Mouse (Mus musculus): ENCODE results near the gene Pm20d1. TPM values are rescaled to one million over a fixed set of nuclear protein-coding genes. Genes with fewer than 3 reads are reported as not detected.
A peak's percentile ranks its signal among the peaks of the same experiment; 100 is the strongest.
"Not testable (repeated sequence)": the region's sequence is repeated elsewhere in the genome, so short reads cannot be mapped to it uniquely, and the experiment has no call there.

The Pm20d1 gene
- polyA plus RNA-seq, 1 experiment from 2014 or later: 1.3 TPM

- not testable (repeated sequence) for H3K36me3 ChIP-seq (ENCODE audit: control insufficient read depth, insufficient read depth, low read length); ATAC-seq (replicated peaks; ENCODE audit: insufficient number of reproducible peaks, low FRiP score, low TSS enrichment); H3K27ac ChIP-seq (ENCODE audit: low read depth, low read length); H3K4me2 ChIP-seq; H3K4me3 ChIP-seq (ENCODE audit: low read depth, low read length); H3K9ac ChIP-seq (ENCODE audit: low read depth, low read length); H3K27me3 ChIP-seq (ENCODE audit: control insufficient read depth, insufficient read depth, low read length); H3K4me1 ChIP-seq (ENCODE audit: control insufficient read depth, insufficient read depth, low read length); H3K9me3 ChIP-seq (replicated peaks; ENCODE audit: control insufficient read depth, low read length)
- WGBS (ENCODE audit: insufficient replicate concordance): 67% methylated on average over 8 of the region's 9 CpGs
Measured at GRCm38 (mm10) chr1:131820353-131820752, 23.2 kb downstream of the Pm20d1 start.

GRCm38 (mm10) chr1:131820887-131821328, 23.7 kb downstream of the Pm20d1 start:
- 83% methylated on average over 10 of the region's 10 CpGs for WGBS (ENCODE audit: insufficient replicate concordance)
- no peak for ATAC-seq (replicated peaks; ENCODE audit: insufficient number of reproducible peaks, low FRiP score, low TSS enrichment)
- Histone ChIP-seq H3K4me2 (no peak overlapping the region), H3K36me3 (ENCODE audit: control insufficient read depth, insufficient read depth, low read length) (no peaks in the 10 kb centered on the region), H3K9me3 (replicated peaks; ENCODE audit: control insufficient read depth, low read length) (no peaks in the 10 kb centered on the region), H3K27ac (ENCODE audit: low read depth, low read length) (no peak overlapping the region), H3K4me1 (ENCODE audit: control insufficient read depth, insufficient read depth, low read length) (no peaks in the 10 kb centered on the region), H3K4me3 (ENCODE audit: low read depth, low read length) (no peak overlapping the region), H3K9ac (ENCODE audit: low read depth, low read length) (no peak overlapping the region), H3K27me3 (ENCODE audit: control insufficient read depth, insufficient read depth, low read length) (peaks cover 4% of the 10 kb centered on the region; the same call in 1 of the 2 replicates)

DNA sequence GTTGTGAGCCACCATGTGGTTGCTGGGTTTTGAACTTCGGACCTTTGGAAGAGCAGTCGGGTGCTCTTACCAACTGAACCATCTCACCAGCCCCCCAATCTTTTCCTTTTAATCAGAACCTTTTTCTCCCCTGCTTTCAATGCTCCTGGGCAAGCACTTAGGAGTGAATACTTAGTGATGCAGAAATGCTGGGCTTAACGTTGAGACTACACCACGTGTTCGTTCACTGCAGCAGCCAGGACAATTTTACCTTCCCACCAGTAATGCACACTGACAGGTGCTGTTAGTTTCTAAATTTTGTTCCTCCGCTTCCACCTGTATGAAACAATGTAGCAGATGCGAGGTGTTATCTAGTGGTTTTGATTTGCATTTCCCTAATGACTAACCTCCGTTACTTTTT, 25.1 kb downstream of the Pm20d1 start:
- Histone ChIP-seq H3K27me3 (ENCODE audit: control insufficient read depth, insufficient read depth, low read length) (no peaks in the 10 kb centered on the region), H3K9ac (ENCODE audit: low read depth, low read length) (no peak overlapping the region), H3K27ac (ENCODE audit: low read depth, low read length) (no peak overlapping the region), H3K4me2 (no peak overlapping the region), H3K4me1 (ENCODE audit: control insufficient read depth, insufficient read depth, low read length) (peaks cover 3% of the 10 kb centered on the region; the same call in 1 of the 2 replicates), H3K9me3 (replicated peaks; ENCODE audit: control insufficient read depth, low read length) (no peaks in the 10 kb centered on the region), H3K4me3 (ENCODE audit: low read depth, low read length) (no peak overlapping the region), H3K36me3 (ENCODE audit: control insufficient read depth, insufficient read depth, low read length) (no peaks in the 10 kb centered on the region)
- ATAC-seq (replicated peaks; ENCODE audit: insufficient number of reproducible peaks, low FRiP score, low TSS enrichment): no peak
- WGBS (ENCODE audit: insufficient replicate concordance): 84% methylated on average over 8 of the region's 8 CpGs

DNA sequence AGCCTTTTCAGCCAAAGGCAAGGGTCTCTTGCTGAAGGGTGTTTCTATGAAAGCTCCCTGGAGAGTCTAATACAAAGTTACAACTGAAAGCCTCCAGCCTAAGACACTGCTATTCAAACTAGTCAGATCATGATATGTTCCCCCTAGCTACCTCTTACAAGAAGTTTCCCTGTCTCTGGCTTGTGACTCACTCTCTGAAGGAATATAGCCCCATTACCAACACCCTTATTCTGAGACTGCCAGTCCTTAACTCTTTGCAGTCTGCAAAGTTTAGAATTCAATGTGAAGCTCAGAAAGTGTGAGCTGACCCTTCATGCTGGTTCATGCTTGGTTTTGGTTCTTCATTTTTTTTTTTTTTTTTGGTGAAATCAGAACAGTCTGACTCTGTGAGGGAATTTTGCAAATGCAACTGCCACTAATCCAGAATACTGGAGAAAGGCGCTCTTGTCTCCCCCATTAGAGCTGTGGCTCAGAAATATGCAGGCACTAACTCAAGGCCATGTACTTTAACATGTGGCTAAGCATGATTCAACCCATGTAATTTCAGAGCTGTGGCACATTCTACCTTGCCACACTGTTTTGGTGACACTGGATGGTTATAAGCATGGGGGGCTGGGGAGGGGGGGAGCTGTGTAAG, 25.8 kb downstream of the Pm20d1 start:
- no peaks in the 10 kb centered on the region for H3K36me3 ChIP-seq (ENCODE audit: control insufficient read depth, insufficient read depth, low read length)
- no peak overlapping the region for H3K9ac ChIP-seq (ENCODE audit: low read depth, low read length)
- no peak overlapping the region for H3K4me2 ChIP-seq
- H3K4me1 ChIP-seq (ENCODE audit: control insufficient read depth, insufficient read depth, low read length): peaks cover 4% of the 10 kb centered on the region; the same call in 1 of the 2 replicates
- H3K27ac ChIP-seq (ENCODE audit: low read depth, low read length): no peak overlapping the region
- H3K27me3 ChIP-seq (ENCODE audit: control insufficient read depth, insufficient read depth, low read length): no peaks in the 10 kb centered on the region
- H3K4me3 ChIP-seq (ENCODE audit: low read depth, low read length): no peak overlapping the region
- no peaks in the 10 kb centered on the region for H3K9me3 ChIP-seq (replicated peaks; ENCODE audit: control insufficient read depth, low read length)
- ATAC-seq (replicated peaks; ENCODE audit: insufficient number of reproducible peaks, low FRiP score, low TSS enrichment): no peak
- WGBS (ENCODE audit: insufficient replicate concordance): 84% methylated on average over 1 of the region's 1 CpGs

DNA sequence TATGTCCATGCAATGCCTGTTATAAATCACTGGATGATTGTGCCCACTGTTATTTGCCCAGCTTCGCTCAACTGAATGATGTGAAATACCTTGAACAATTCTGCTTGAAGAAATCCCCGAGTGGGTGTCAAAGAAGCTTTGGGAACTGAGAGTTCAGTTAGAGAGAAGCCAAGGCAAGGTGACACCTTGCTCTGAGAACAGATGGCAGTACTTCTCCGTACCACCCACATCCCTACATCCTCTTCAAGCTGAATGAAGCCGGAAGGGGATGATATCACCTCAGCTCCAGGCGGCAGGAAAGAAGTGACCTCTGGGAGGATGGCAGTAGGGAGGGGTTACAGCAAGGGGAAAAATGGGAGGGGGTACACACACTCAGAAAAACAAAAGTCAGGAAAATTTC, 26.4 kb downstream of the Pm20d1 start:
- Histone ChIP-seq H3K9ac (ENCODE audit: low read depth, low read length) (no peak overlapping the region), H3K9me3 (replicated peaks; ENCODE audit: control insufficient read depth, low read length) (no peaks in the 10 kb centered on the region), H3K4me3 (ENCODE audit: low read depth, low read length) (no peak overlapping the region), H3K36me3 (ENCODE audit: control insufficient read depth, insufficient read depth, low read length) (no peaks in the 10 kb centered on the region), H3K4me1 (ENCODE audit: control insufficient read depth, insufficient read depth, low read length) (peaks cover 4% of the 10 kb centered on the region; the same call in 1 of the 2 replicates), H3K27me3 (ENCODE audit: control insufficient read depth, insufficient read depth, low read length) (no peaks in the 10 kb centered on the region), H3K4me2 (no peak overlapping the region), H3K27ac (ENCODE audit: low read depth, low read length) (no peak overlapping the region)
- no peak for ATAC-seq (replicated peaks; ENCODE audit: insufficient number of reproducible peaks, low FRiP score, low TSS enrichment)
- WGBS (ENCODE audit: insufficient replicate concordance): 41% methylated on average over 5 of the region's 5 CpGs

GRCm38 (mm10) chr1:131824528-131825181, 27.5 kb downstream of the Pm20d1 start:
- H3K27ac ChIP-seq (ENCODE audit: low read depth, low read length): no peak overlapping the region
- peaks cover 9% of the 10 kb centered on the region for H3K4me1 ChIP-seq (ENCODE audit: control insufficient read depth, insufficient read depth, low read length)
- WGBS (ENCODE audit: insufficient replicate concordance): 86% methylated on average over 11 of the region's 11 CpGs
- no peaks in the 10 kb centered on the region for H3K9me3 ChIP-seq (replicated peaks; ENCODE audit: control insufficient read depth, low read length)
- H3K4me2 ChIP-seq: no peak overlapping the region
- no peak for ATAC-seq (replicated peaks; ENCODE audit: insufficient number of reproducible peaks, low FRiP score, low TSS enrichment)
- no peaks in the 10 kb centered on the region for H3K27me3 ChIP-seq (ENCODE audit: control insufficient read depth, insufficient read depth, low read length)
- no peaks in the 10 kb centered on the region for H3K36me3 ChIP-seq (ENCODE audit: control insufficient read depth, insufficient read depth, low read length)
- H3K4me3 ChIP-seq (ENCODE audit: low read depth, low read length): no peak overlapping the region
- no peak overlapping the region for H3K9ac ChIP-seq (ENCODE audit: low read depth, low read length)

DNA sequence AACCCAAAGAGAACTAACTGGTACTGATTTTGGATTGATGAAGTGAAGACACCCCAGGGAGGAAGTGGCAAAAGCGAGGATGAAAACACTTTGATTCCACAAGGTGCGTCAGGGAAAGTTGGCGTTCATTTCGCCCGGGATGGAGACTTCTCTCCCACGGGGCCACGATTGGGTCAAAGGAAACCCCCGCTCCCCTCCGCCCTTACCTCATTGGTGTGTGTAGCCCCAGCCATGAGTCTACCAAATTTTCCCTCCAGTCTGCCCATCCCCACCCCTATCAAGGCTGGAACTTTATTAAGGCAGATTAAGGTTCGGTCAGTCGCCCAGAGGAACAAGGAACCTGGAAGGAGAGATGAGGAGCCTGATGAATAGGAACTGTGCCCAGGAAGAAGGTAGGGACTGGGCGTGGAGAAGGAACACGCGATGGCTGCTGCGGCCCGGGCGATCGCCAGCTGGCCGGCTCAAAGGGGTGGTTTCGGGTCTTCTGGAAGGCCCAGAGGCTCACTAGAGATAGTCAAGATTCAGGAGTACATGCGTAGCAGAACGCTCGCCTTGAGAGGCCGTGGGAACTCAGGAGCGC, 30.1 kb downstream of the Pm20d1 start, which contains the start of gene Slc41a1:
TSS of gene Slc41a1 (plus strand) at position 287 of the 580 bp plus-strand sequence.
- no peaks in the 10 kb centered on the region for H3K27me3 ChIP-seq (ENCODE audit: control insufficient read depth, insufficient read depth, low read length)
- H3K36me3 ChIP-seq (ENCODE audit: control insufficient read depth, insufficient read depth, low read length): peaks cover 3% of the 10 kb centered on the region; the same call in 1 of the 2 replicates
- peaks cover 11% of the 10 kb centered on the region for H3K4me1 ChIP-seq (ENCODE audit: control insufficient read depth, insufficient read depth, low read length)
- peak; percentile 15; the same call in 1 of the 2 replicates for ATAC-seq (replicated peaks; ENCODE audit: insufficient number of reproducible peaks, low FRiP score, low TSS enrichment)
- H3K4me3 ChIP-seq (ENCODE audit: low read depth, low read length): peak within 1 kb of the TSS; percentile 86
- H3K4me2 ChIP-seq: peak within 1 kb of the TSS; percentile 93
- WGBS (ENCODE audit: insufficient replicate concordance): 3% methylated on average over 25 of the region's 25 CpGs
- peak within 1 kb of the TSS; percentile 85 for H3K9ac ChIP-seq (ENCODE audit: low read depth, low read length)
- no peaks in the 10 kb centered on the region for H3K9me3 ChIP-seq (replicated peaks; ENCODE audit: control insufficient read depth, low read length)
- H3K27ac ChIP-seq (ENCODE audit: low read depth, low read length): peak within 1 kb of the TSS; percentile 60; the same call in 1 of the 2 replicates

GRCm38 (mm10) chr1:131827787-131828258, 30.6 kb downstream of the Pm20d1 start:
- peak overlapping the region; percentile 85 for H3K9ac ChIP-seq (ENCODE audit: low read depth, low read length)
- H3K4me3 ChIP-seq (ENCODE audit: low read depth, low read length): peak overlapping the region; percentile 86
- no peaks in the 10 kb centered on the region for H3K27me3 ChIP-seq (ENCODE audit: control insufficient read depth, insufficient read depth, low read length)
- ATAC-seq (replicated peaks; ENCODE audit: insufficient number of reproducible peaks, low FRiP score, low TSS enrichment): peak; percentile 94
- H3K36me3 ChIP-seq (ENCODE audit: control insufficient read depth, insufficient read depth, low read length): peaks cover 3% of the 10 kb centered on the region; the same call in 1 of the 2 replicates
- H3K9me3 ChIP-seq (replicated peaks; ENCODE audit: control insufficient read depth, low read length): no peaks in the 10 kb centered on the region
- peak overlapping the region; percentile 93 for H3K4me2 ChIP-seq
- H3K27ac ChIP-seq (ENCODE audit: low read depth, low read length): peak overlapping the region; percentile 60; the same call in 1 of the 2 replicates
- WGBS (ENCODE audit: insufficient replicate concordance): under 1% methylated on average over 36 of the region's 36 CpGs
- H3K4me1 ChIP-seq (ENCODE audit: control insufficient read depth, insufficient read depth, low read length): peaks cover 11% of the 10 kb centered on the region
